Mouse (Mus musculus) c-Kit-positive CD71-positive TER-119-negative erythroid progenitor cells, embryonic 14.5 days (primary cell): ENCODE data around the gene Zfp9.

ENCODE experiments used
- DNase-seq: peaks from one replicate; pipeline ENCODE4 v3.0.0-alpha.2; 2013; ENCODE audit warnings: low read depth

Zfp9 gene

DNA sequence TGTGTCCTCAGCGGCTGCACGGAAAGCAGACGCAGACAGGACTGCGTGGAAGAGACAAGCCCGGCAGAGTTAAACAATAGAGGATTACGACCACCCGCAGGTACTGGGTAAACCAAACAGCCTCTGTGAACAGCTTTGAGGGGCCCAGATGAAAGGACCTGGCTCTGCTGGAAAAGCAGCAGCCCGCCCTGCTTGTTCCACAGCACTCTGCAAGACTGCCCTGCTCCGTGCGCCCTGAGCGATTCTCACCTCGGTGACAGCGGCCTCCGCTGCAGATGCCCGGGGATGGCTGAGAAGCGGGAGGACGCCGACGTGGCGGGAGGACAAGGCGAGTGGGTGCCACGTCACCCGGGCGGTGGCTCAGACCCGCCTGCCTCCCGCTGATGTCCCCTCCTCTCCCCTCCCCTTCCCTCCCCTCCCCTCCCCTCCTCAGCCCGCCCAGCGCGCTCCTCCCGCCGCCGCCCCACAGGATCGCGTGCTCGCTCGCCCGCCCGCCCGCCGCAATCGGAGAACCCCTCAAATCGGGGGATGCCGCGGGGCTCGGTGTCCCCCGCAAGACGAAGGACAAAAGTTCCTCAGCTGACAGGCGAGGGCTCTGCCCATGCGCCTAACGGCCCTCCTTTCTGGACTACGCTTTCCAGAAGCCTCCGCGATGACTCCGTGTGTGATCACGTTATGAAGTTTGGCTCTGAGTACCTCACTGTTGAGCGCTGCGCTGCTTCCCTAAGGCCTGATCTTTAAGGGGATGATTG, at the start of gene Zfp9:
Zfp9 (minus strand) TSS at position 364 of the 752 bp plus-strand sequence.
- DNase-seq = peak; percentile 31

DNA sequence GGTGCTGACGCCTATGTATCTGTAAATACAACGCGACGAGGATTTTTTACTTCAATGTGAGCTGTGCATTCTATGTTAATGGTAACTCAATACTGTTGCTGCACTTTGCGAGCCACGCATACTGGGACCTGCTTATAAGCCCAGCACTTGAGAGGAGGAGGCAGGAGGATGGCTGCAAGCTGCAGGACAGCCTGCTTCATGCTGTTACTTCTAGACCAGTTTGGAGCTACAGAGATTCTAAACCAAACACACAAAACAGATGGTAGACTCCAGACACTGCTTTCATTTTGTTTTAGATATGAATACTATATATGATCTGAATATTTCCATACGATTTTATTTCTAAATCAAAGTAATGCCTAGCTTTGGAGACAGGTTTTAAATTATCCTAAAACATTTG, 41.5 kb upstream of the Zfp9 start:
- no peak for DNase-seq

DNA sequence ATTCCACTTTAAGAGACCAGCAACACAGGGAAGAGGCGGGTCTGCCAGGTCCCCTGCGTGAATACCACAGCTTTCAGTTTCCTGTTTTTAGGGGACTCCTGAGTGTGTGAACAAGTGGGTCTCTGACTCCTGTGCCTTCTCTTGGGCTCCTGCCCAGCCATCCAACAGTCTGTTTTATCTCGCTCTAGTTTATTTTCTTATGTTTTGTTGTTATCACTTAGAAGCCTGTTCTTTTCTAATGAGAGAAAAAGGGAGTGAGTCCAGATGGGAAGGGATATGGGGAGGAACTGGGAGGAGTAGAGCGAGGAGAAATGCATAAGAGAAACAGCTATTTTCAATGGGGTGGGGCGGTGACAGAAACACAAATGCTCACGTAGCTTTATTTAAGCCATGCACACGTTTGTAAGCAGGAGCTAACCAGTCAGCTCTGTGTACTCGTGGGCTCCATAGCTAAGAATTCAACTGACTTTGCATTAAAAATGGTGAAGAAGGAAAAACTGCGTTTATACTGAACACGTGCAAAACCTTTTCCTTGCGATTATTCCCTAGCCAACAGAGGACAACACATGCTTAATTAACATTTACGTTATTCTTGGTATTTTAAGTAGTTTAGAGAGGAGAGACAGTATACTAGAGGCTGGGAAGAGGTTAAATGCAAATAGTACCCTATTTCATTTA, 34.4 kb upstream of the Zfp9 start:
- no peak for DNase-seq

DNA sequence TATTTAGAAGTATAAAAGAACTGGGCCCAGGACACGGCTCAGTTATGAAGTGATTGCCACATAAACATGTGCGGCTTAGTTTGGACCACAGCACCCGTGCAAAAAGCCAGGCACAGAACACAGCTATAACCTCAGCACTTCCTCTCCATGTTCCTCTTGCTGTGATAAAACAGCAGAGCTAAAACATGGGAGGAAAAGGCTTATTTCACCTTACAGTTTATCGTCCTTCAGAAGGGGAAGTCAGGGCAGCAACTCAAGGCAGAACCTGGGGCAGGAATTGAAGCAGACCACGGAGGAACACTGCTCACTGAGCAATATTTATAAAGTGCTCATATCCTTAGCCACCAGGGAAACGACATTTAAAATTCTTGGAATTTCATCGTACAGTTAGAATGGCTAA, 19.9 kb upstream of the Zfp9 start:
- DNase-seq = no peak

DNA sequence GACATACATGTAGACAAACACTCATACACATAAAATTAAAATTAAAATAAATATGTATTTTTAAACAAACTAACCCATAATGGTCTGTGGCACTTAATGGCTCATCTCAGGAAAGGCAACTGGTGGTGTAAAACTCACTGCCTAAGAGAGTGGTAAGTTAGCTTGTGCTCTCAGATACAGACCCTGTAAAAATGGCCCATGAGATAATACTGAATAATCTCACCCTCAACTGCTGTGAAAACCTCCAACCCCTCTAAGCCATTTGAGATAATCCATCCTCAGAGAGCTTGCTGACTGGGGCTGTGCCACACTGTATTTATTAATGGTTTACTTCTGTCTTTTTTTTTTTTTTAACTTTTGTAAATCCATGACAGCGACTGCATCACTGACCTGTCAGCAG, 3.0 kb upstream of the Zfp9 start:
- no peak for DNase-seq

DNA sequence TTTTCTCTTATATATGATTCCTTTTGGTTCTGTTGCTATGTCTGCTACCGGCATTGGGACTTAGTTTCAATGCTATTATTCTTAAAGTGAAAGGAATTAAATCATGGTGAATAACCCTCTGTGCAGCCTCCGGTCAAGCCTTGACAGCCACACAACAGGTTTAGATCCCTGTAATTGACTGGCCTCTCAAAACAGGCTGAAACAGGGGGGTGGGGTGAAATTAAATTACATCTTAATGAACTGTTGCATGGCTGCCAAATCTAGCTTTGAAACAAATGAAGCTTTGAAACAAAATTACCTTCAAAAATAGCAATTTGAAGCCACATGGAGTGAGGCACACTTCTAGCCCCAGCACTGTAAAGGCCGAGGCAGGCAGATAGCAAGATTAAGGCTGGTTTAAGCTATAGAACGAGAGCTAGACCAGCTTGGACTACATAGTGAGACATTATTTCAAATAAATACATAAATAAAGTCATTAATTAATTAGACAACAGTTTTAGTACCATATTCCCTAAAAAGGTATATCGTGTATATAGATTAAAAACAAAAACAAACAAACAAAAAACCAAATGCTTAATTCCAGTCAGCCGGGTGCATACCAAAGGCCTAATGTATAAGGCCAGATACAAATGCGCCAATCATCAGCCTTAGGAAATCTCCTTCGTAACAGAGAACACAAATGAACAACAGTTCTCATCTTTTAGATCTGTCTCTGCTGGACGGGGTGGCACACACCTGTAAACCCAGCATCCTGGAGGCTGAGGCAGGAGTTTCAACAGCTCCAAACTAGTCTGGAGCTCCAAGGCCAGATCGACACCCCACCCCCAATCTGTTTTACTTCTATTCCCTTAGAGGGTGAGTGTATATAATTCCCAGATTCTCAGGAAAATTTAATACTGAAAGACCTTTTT, 990 bp downstream of the Zfp9 start:
- no peak for DNase-seq

DNA sequence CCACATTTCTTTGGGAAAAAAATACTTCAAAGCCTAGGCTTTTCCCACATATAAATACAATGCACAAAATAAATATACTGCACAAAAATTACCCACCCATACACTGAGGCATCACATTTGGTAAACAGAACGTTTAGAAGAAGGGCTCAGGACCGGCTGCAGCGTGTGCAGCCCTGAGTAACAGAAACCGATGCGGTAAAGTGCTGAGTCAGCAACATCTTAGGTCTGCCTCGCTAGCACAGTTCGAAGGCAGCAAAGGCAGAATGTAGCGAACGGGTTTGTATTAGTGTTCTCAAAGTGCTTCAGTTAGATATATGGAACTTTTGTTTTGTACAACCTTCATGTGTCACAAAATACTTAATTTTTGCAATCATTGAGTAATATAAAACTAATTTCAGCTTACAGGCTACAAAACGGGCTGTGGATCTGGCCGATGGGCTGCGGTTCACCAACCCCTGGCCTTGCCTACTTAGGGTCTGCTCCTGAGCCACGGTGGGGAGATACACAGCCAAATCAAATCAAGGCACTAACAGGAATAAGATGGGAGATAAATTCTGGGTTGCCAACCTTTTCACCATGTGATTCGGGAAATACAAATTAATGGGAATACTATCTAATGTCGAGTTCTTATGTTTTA, 16.9 kb downstream of the Zfp9 start:
- DNase-seq = no peak

DNA sequence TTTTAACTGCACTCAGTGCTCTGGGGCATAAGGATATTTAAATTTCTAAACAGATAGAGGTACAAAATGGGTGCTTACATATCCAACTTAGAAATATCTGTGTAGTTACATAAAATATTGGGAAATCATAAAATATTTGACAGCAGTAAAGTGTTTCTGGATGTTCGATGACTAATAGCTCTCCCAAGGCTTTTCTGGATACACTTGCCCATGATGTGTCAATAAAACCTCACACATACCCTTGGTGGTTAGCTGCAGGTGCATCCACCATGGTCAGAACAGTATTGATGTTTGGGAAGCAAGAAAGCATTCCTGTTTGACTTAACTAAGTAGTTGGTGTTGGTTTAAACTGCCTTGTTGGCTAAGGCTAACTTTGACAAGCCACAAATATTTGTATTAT, 21.4 kb downstream of the Zfp9 start:
- no peak for DNase-seq

DNA sequence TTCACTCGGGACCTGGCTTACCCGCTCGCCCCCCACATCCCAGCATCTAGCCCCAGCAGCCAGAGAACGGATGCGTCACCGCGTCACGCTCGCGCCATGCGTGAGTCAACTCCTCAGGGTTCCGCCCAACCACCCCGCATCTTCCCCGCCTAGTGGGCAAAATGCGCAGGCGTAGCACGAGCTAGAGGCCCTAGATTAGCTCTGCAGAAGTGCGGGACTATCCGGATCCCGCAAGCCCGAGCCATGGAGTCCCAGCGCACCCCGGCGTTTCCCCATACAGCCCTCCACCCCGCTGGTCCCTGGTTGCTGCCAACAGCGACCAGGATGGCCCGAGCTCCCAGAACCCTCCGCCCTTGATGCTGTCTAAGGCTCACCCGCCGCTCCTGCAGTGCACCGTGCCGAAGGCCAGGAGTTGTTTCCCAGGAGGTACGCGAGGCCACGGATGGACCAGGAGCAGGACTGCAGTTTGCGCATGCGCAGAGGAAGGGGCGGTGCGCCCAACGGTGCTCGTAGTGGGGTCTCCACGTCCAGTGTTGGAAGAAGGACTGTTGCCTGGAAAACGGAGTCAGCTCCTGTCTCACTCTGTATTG, 24.0 kb downstream of the Zfp9 start, which contains the start of gene Zfp248:
Zfp248 (minus strand) TSS at position 487 of the 590 bp plus-strand sequence.
- peak; percentile 70 for DNase-seq

DNA sequence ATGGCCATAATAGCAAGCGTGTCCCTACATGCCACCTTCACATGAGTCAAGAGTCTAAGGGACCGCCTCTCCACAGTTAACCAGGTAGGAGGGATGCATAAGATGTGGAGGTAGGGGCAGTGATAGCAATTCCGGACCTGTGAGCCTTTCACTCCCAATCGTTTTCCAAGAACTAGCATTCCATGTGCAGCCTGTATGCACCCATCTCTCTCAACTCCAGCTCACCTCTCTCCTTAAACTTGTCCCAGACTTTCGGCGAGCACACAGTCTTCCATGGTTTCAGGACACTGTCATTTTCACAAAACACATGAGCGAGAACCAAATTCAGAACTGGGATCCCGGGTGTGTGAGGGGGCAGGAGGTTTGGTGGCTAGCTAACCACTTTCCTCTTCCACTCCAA, 24.7 kb downstream of the Zfp9 start:
- DNase-seq = no peak

DNA sequence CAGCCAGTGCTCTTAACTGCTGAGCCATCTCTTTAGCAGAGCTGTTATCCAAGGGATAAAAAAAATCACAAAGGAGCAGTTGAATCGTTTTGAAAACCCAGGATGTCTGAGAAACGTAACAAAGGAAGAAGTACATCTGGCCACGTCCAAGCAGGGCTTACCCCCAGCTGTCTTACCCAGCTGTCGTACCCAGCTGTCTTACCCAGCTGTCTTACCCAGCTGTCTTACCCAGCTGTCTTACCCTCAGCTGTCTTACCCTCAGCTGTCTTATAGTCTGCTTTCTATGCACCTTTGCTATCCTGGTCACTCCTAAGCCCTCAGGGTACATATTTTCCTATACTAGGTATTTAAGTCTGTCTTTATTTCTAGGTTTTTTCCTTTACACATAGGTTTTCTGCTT, 47.6 kb downstream of the Zfp9 start:
- no peak for DNase-seq

DNA sequence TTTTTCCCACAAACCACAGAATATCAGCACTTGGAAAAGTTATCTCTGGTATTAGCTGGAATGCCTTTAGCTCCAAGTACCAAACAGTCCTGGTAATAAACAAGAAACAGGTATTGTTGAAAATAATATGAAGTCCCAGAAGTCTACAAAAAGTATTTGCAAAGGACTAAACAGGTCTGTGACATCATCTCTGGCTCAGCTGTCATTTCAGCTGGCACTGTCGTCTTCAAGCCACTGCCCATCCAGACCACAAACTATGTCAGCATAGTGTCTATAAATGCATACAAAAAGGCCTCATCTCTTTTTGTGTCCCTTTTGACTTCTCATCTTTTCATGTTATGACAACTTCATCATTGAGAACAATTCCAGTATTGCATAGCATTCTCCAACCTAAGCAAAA, 52.5 kb downstream of the Zfp9 start:
- no peak for DNase-seq

DNA sequence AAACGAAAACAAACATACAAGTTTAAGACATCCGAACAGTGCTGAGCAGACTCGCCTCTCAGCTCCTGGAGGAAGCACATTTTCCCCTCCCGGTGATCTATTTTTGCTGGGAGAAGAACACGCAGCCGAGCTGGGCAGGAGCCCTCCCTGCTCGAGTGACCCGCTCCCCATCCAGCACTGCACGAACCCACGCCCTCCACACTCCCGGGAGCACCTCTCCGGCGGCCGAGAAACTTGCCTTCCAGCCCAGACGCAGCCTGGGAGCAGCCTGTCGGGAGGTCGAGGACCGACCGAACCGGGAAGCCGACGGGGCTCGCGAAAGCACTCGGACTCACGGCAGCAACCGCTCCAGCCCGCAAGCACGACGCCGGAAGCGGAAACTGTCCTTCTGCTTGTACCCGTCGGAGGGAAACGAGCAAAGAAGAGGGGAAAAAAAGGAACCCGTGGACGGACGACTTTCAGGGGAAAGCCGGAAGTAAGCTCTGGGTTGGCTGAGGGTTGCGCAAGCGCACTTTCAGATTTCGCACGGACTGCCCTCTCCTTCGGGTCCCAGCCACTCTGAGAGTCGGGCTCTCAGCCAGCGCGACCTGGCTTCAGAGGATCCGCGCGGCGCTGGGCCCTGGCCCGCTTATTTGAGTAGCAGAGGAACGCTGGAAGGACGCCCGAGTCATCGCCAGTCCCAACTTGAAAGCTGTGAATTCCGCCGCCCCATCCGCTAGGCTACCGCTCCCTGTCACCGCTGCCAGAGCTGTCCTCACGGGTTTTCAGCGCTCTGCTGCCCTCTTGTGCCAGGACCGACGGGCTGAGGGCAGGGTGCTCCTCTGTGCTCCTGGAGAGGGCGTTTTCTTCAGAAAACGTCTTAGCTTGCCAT, 59.8 kb downstream of the Zfp9 start, which contains the start of gene Bms1:
Bms1 (minus strand) TSS at position 425 of the 871 bp plus-strand sequence.
- peak; percentile 91 for DNase-seq
